Comparison of ENCODE assay signal across 8 mouse cellular contexts in the genomic region with DNA sequence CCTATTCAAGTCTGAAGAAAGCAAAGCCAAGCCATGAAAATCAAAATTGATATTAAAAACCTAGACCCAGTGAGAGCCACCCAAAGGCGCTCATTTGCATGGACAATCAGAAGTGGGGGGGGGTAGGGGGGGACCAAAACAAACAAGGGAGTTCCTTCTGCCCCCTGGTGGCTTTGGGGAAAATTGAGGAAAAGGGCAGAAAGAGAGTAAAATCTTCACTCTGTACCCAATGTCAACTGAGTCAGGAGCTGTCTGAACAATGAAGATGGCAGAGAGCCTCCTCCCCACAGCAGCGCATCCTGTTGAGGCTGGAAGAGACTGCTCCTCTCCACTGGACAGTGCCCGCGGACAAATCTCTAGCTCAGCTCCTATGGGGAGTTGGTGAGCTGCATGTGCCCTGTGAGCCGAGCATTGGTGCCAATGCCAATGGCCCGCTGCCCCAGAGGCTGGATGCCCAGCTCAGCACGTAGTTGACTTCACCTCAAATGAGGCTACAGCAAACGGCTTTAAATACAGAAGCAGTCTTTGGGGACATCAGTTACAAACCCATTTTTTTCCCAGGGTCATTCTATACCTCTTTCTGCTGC.
A peak's percentile ranks its signal among the peaks of the same experiment; 100 is the strongest.
DNase-seq lines count a peak whose midpoint lies in the region; TF ChIP-seq lines count a peak whose summit lies in the region.
"Had no signal": no experiment of that assay in that cellular context is flagged by ENCODE, and none has a peak within 500 bp of the region (broad histone marks: within the 10 kb centered on the region; RNA-seq: fewer than 3 reads in every experiment).

No protein-coding gene starts in this region.

- peak; percentile 31; the same call in 1 of the 2 replicates for TF ChIP-seq CTCF in brain, embryonic 14.5 days (IDR thresholded peaks at IDR 0.05; ENCODE audit: borderline replicate concordance, extremely low read depth, insufficient read depth, insufficient read length)

- DNase-seq in kidney, postnatal 10 days, result peak; percentile 47
- DNase-seq in kidney, adult 18-20 months, result no peak
- DNase-seq in NIH3T3 (ENCODE audit: low read depth), result peak; percentile 44
- DNase-seq in brain, embryonic 14.5 days (ENCODE audit: low read depth), result peak; percentile 34
- DNase-seq in heart, postnatal 14 days, result peak; percentile 4 to 25
- DNase-seq in retina, embryonic 14.5 days (ENCODE audit: low spot score), result peak; percentile 17
- no peak for DNase-seq in thymus, postnatal 14 days
- DNase-seq: liver, embryonic 13.5 days had no signal

- intact Hi-C loops in heart, postnatal 14 days (cut with DNase I), result loop anchor here (5.0 kb wide), 1 partner anchor 109 kb away; no protein-coding TSS in a partner anchor

- TF ChIP-seq POLR2A in brain, embryonic 14.5 days (IDR thresholded peaks at IDR 0.05; ENCODE audit: borderline replicate concordance, extremely low read depth, insufficient read depth, insufficient read length, poor library complexity, severe bottlenecking), result no peak

Comparison
In these comparisons a context has a peak if more than half of its experiments do, and no peak if none do; other contexts are left out.
1. DNase-seq: peak in kidney, postnatal 10 days (single experiment), NIH3T3 (single experiment), brain, embryonic 14.5 days (single experiment), heart, postnatal 14 days (2 of 2) and retina, embryonic 14.5 days (single experiment); none in kidney, adult 18-20 months (single experiment) and thymus, postnatal 14 days (single experiment).